Mouse (Mus musculus) forebrain, postnatal 0 days (tissue): ENCODE measurements around the gene Sept1. TPM values are rescaled to one million over a fixed set of nuclear protein-coding genes. Genes with fewer than 3 reads are reported as not detected.

Source experiments
- ATAC-seq: fragments of 200-750 bp; cut with Nextera tagmentation; 2 replicates; pipeline ENCODE4 v1.8.0; 2017; ENCODE audit warnings: mild to moderate bottlenecking, moderate library complexity
- DNase-seq: peaks from one replicate; pipeline ENCODE4 v3.0.0-alpha.2; 2015
- H3K27ac ChIP-seq: fragments of 300-500 bp; sonication (generic); 2 replicates; pipeline ENCODE4 v1.5.1; 2014; ENCODE audit warnings: low read depth, mild to moderate bottlenecking, antibody characterized with exemption, low read length, moderate library complexity, mixed read lengths
- H3K27me3 ChIP-seq: fragments of 300-500 bp; sonication (generic); 2 replicates; pipeline ENCODE4 v1.6.1; 2014; ENCODE audit warnings: mild to moderate bottlenecking, low read length, mixed read lengths; ENCODE audit not compliant: insufficient read depth
- H3K36me3 ChIP-seq: fragments of 300-500 bp; sonication (generic); 2 replicates; pipeline ENCODE4 v1.6.1; 2014; ENCODE audit warnings: mild to moderate bottlenecking, moderate library complexity; ENCODE audit not compliant: insufficient read depth
- H3K4me1 ChIP-seq: fragments of 300-500 bp; sonication (generic); 2 replicates; pipeline ENCODE4 v1.6.1; 2014; ENCODE audit warnings: antibody characterized with exemption; ENCODE audit not compliant: insufficient read depth
- H3K4me2 ChIP-seq: fragments of 300-500 bp; sonication (generic); 2 replicates; pipeline ENCODE4 v1.6.1; 2014; ENCODE audit warnings: low read depth, mild to moderate bottlenecking, moderate library complexity
- H3K4me3 ChIP-seq: fragments of 300-500 bp; sonication (generic); 2 replicates; pipeline ENCODE4 v1.5.1; 2014; ENCODE audit warnings: low read depth, low read length, mixed read lengths
- H3K9ac ChIP-seq: fragments of 300-500 bp; sonication (generic); 2 replicates; pipeline ENCODE4 v1.6.1; 2014; ENCODE audit warnings: mild to moderate bottlenecking
- H3K9me3 ChIP-seq: fragments of 300-500 bp; sonication (generic); 2 replicates; pipeline ENCODE4 v1.6.1; 2016; ENCODE audit warnings: low read length
- CTCF ChIP-seq: sonication (generic); IDR thresholded peaks from 2 replicates; pipeline ENCODE4 v1.5.1; 2016; ENCODE audit warnings: antibody characterized with exemption, control low read depth, low read depth
- WGBS: fragments of 180-500 bp; shearing (Covaris S2); extraction: QIAGEN DNeasy Blood & Tissue Kit; methylation state at CpG from one replicate; pipeline ENCODE4 v1.1.7; 2014; 5-methylcytosine and 5-hydroxymethylcytosine counted together
- polyA plus RNA-seq: library from polyadenylated mRNA; unstranded; fragments of >200 nt; fragmentation: Nextera tagmentation; extraction: Ambion mirVana; gene quantifications from 2 replicates; pipeline ENCODE4 v1.2.1, GENCODE M21; 2015
- total RNA-seq: library from RNA; depleted of rRNA; stranded (reverse); fragments of >200 nt; gene quantifications from 2 replicates; pipeline ENCODE4 v1.2.3, GENCODE M21; 2014

Gene Sept1
- total and polyA plus RNA-seq, 2 experiments from 2014 or later = 6.7 to 8.0 TPM

GRCm38 (mm10) chr7:127220440-127220839, 12.5 kb downstream of the Sept1 start:
- H3K9me3 ChIP-seq = no peaks in the 10 kb centered on the region
- WGBS = 85% methylated on average over 6 of the region's 6 CpGs
- H3K9ac ChIP-seq = no peak overlapping the region
- DNase-seq (no peak), ATAC-seq (no peak)
- no peak overlapping the region for H3K4me3 ChIP-seq
- H3K4me2 ChIP-seq = no peak overlapping the region
- H3K27me3 ChIP-seq = no peaks in the 10 kb centered on the region
- no peak overlapping the region for H3K27ac ChIP-seq
- H3K36me3 ChIP-seq = no peaks in the 10 kb centered on the region
- no peaks in the 10 kb centered on the region for H3K4me1 ChIP-seq
- no peak for TF ChIP-seq CTCF

DNA sequence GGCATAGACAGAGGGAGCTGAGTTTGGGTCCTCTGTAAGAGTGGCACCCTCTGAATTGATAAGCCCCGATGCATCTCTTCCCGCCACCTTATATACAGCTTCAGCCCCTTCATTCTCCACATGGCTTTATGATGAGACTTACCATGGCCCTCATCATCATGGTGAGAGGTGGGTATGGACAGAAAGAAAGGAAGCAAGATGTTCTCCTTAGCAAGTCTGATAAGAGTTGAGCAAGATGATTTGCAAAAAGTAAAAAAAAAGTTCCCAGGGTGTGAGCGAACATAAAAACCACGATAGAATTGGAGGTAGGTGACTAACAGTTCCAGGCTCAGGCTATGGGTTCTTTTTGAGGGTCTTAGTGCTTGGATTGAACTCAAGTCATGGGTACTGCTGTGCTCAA, 14.3 kb downstream of the Sept1 start:
- H3K4me3 ChIP-seq = no peak overlapping the region
- no peak overlapping the region for H3K9ac ChIP-seq
- ATAC-seq = no peak
- no peak for TF ChIP-seq CTCF
- H3K9me3 ChIP-seq = no peaks in the 10 kb centered on the region
- H3K27ac ChIP-seq = no peak overlapping the region
- H3K27me3 ChIP-seq = no peaks in the 10 kb centered on the region
- H3K4me2 ChIP-seq = no peak overlapping the region
- H3K36me3 ChIP-seq = no peaks in the 10 kb centered on the region
- WGBS = 95% methylated on average over 4 of the region's 4 CpGs
- H3K4me1 ChIP-seq = no peaks in the 10 kb centered on the region
- no peak for DNase-seq

- 83% methylated on average over 10 of the region's 10 CpGs for WGBS
- Histone ChIP-seq H3K36me3 (no peaks in the 10 kb centered on the region), H3K27ac (no peak overlapping the region), H3K4me1 (no peaks in the 10 kb centered on the region), H3K4me2 (no peak overlapping the region), H3K9me3 (no peaks in the 10 kb centered on the region), H3K27me3 (no peaks in the 10 kb centered on the region), H3K4me3 (no peak overlapping the region), H3K9ac (no peak overlapping the region)
- DNase-seq = no peak
- TF ChIP-seq CTCF = no peak
- no peak for ATAC-seq
Observed at GRCm38 (mm10) chr7:127217901-127218642, 14.9 kb downstream of the Sept1 start.

GRCm38 (mm10) chr7:127217475-127217874, 15.5 kb downstream of the Sept1 start:
- ATAC-seq (no peak), DNase-seq (no peak)
- Histone ChIP-seq H3K27ac (no peak overlapping the region), H3K4me1 (no peaks in the 10 kb centered on the region), H3K9me3 (no peaks in the 10 kb centered on the region), H3K9ac (no peak overlapping the region), H3K4me2 (no peak overlapping the region), H3K36me3 (no peaks in the 10 kb centered on the region), H3K4me3 (no peak overlapping the region), H3K27me3 (no peaks in the 10 kb centered on the region)
- no peak for TF ChIP-seq CTCF
- 88% methylated on average over 6 of the region's 6 CpGs for WGBS

- WGBS = 94% methylated on average over 5 of the region's 5 CpGs
- no peak for TF ChIP-seq CTCF
Observed at GRCm38 (mm10) chr7:127216307-127216706, 16.6 kb downstream of the Sept1 start.

DNA sequence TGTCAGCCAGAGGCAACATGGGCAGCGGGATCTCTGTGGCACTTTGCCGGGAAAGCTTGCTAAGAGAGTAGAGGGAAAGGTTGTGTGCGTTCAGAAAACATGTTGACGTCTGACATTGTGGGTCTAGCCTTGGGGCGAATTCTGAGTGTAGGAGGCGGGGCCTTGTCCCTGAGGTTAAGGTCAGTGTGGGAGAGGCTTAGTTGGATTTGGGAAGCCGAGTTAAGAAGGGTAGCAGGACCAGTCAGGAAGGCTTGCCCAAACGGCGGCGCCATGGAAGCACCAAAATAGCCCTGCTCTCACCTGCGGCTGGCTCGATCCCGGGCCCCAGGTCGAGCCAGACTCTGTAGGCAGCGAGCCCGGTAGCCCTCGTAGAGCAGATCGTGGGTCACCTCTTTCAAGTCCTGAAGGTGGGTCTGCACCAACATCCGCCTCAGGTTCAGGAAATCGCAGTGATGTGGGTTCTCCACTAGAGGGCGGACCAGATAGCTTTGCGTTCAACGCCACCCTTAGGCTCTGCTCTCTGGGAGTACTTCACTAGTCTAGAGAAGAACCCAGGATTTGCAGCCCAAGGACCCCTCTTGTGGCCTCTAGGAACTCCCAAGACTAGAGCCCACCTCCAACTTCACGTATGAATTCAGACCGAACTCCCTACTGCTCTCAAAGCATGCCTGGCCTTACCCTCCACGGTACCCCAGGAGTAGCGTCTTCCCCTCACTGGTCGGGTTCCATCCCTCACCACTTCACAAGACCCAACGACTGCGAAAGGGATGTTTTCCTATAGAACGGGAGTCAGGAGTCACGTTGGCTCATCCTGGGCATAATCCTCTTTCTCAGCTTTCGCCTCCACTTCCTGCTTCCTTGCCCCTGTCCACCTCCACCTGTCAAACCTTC, 17.7 kb downstream of the Sept1 start:
- Histone ChIP-seq H3K36me3 (no peaks in the 10 kb centered on the region), H3K4me2 (peak overlapping the region; percentile 44), H3K27ac (no peak overlapping the region), H3K27me3 (no peaks in the 10 kb centered on the region), H3K4me3 (peak overlapping the region; percentile 20), H3K4me1 (no peaks in the 10 kb centered on the region), H3K9ac (no peak overlapping the region), H3K9me3 (no peaks in the 10 kb centered on the region)
- ATAC-seq (peak; percentile 53), DNase-seq (peak; percentile 76)
- WGBS = 26% methylated on average over 33 of the region's 33 CpGs
- peak; percentile 89 for TF ChIP-seq CTCF

More at GRCm38 (mm10) chr7:127216307-127216706, 16.6 kb downstream of the Sept1 start:
- Histone ChIP-seq H3K4me2 (no peak overlapping the region), H3K36me3 (no peaks in the 10 kb centered on the region), H3K4me3 (no peak overlapping the region), H3K4me1 (no peaks in the 10 kb centered on the region), H3K27ac (no peak overlapping the region), H3K9ac (no peak overlapping the region), H3K9me3 (no peaks in the 10 kb centered on the region), H3K27me3 (no peaks in the 10 kb centered on the region)
- DNase-seq (no peak), ATAC-seq (no peak)

DNA sequence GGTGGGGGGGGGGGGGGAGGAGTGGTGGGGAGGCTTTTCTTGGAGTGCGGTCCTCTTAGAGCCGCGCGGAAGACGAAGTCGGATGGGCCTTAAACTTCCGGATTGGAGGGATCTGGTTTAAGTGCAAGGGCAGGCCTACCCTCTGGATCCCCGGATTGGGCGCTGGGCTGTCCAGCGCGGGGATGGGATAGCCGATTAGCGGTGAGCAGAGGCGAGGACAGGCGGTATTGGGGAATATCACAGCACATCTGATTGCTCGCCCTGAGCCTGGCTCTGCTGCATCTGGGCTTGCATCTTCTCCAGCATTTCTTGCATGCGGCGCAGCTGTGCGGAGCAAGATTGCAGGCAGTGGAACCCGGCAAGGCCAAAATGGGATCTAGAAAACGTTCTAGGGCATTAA, 18.4 kb downstream of the Sept1 start:
- no peak for TF ChIP-seq CTCF
- Histone ChIP-seq H3K4me3 (no peak overlapping the region), H3K27ac (no peak overlapping the region), H3K27me3 (no peaks in the 10 kb centered on the region), H3K9ac (no peak overlapping the region), H3K9me3 (no peaks in the 10 kb centered on the region), H3K4me1 (peaks cover 2% of the 10 kb centered on the region; the same call in 1 of the 2 replicates), H3K36me3 (no peaks in the 10 kb centered on the region), H3K4me2 (no peak overlapping the region)
- no peak for DNase-seq
- no peak for ATAC-seq
- WGBS = 44% methylated on average over 21 of the region's 21 CpGs
